Comparison of ENCODE assay signal across 10 mouse cellular contexts in the genomic region with DNA sequence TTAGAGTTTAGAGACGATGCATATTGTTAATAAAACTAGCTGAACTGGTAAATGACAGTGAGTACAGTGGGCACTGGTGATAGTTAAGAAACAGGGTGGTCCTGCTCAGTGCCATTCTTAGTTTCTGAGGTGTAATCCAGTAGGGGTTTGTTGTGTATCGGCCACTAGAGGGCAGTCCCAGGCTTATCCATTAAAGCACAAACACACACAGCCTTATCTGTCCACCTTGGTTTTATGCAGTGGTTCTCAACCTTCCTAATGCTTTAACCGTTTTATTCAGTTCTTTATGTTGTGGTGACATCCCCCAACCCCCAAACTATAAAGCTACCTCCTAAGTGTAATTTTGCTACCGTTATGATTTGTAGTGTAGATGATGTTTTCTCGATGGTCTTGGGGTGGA. TPM values are rescaled to one million over a fixed set of nuclear protein-coding genes. Genes with fewer than 3 reads are reported as not detected.
DNase-seq lines count a peak whose midpoint lies in the region; ATAC-seq and TF ChIP-seq lines count a peak whose summit lies in the region.
"Had no signal": no experiment of that assay in that cellular context is flagged by ENCODE, and none has a peak within 500 bp of the region (broad histone marks: within the 10 kb centered on the region; RNA-seq: fewer than 3 reads in every experiment).

No protein-coding gene starts in this region.

- no peak for TF ChIP-seq EP300 in heart, adult 2 months (IDR thresholded peaks at IDR 0.05; ENCODE audit: insufficient read depth, low read depth, low read length)
- TF ChIP-seq EP300 in liver, embryonic 14.5 days (IDR thresholded peaks at IDR 0.05; ENCODE audit: low read depth): peak; percentile 29; the same call in 1 of the 2 replicates
- TF ChIP-seq EP300 in stomach, postnatal 0 days (optimal IDR thresholded peaks at IDR 0.05): no peak

- peaks cover 5% of the 10 kb centered on the region for H3K4me1 ChIP-seq in heart, adult 2 months (ENCODE audit: control insufficient read depth, insufficient read depth, low read length)
- H3K4me1 ChIP-seq in heart, embryonic 10.5 days: peaks cover 13% of the 10 kb centered on the region
- no peaks in the 10 kb centered on the region for H3K4me1 ChIP-seq in embryonic facial prominence, embryonic 11.5 days (ENCODE audit: control insufficient read depth, insufficient read depth, low read length)
- peaks cover 14% of the 10 kb centered on the region in 2 experiments for H3K4me1 ChIP-seq in liver, embryonic 14.5 days (replicated peaks; ENCODE audit: control insufficient read depth in 2 of 2, insufficient read depth in 2 of 2, low read length in 1 of 2)
- H3K4me1 ChIP-seq in stomach, postnatal 0 days (replicated peaks; ENCODE audit: control insufficient read depth, insufficient read depth): no peaks in the 10 kb centered on the region

- no peak overlapping the region for H3K9ac ChIP-seq in heart, adult 2 months (ENCODE audit: low read depth, low read length)
- no peak overlapping the region for H3K9ac ChIP-seq in embryonic facial prominence, embryonic 11.5 days (replicated peaks; ENCODE audit: low read length)
- H3K9ac ChIP-seq in liver, embryonic 14.5 days (replicated peaks): no peak overlapping the region
- no peak overlapping the region for H3K9ac ChIP-seq in stomach, postnatal 0 days (ENCODE audit: low read length)
- H3K9ac ChIP-seq: embryonic facial prominence, embryonic 12.5 days; limb, embryonic 12.5 days had no signal

- no peaks in the 10 kb centered on the region; the same call in 1 of the 2 replicates for H3K36me3 ChIP-seq in heart, adult 2 months (ENCODE audit: control insufficient read depth, insufficient read depth, low read length)
- peaks cover 19% of the 10 kb centered on the region for H3K36me3 ChIP-seq in heart, embryonic 10.5 days
- no peaks in the 10 kb centered on the region for H3K36me3 ChIP-seq in embryonic facial prominence, embryonic 11.5 days (replicated peaks; ENCODE audit: control insufficient read depth, insufficient read depth, low read depth, low read length)
- H3K36me3 ChIP-seq in liver, embryonic 14.5 days (replicated peaks; ENCODE audit: control insufficient read depth, insufficient read depth, low read depth): peaks cover 8% of the 10 kb centered on the region
- H3K36me3 ChIP-seq in stomach, postnatal 0 days (ENCODE audit: control insufficient read depth, insufficient read depth, low read length): no peaks in the 10 kb centered on the region

- no peaks in the 10 kb centered on the region for H3K27me3 ChIP-seq in heart, adult 2 months (ENCODE audit: control insufficient read depth, insufficient read depth, low read length)
- H3K27me3 ChIP-seq in heart, embryonic 10.5 days (ENCODE audit: insufficient read depth, poor library complexity, severe bottlenecking): no peaks in the 10 kb centered on the region
- H3K27me3 ChIP-seq in embryonic facial prominence, embryonic 11.5 days (ENCODE audit: control insufficient read depth, insufficient read depth, low read length): no peaks in the 10 kb centered on the region
- no peaks in the 10 kb centered on the region for H3K27me3 ChIP-seq in liver, embryonic 14.5 days (ENCODE audit: control insufficient read depth, insufficient read depth, low read length)
- no peaks in the 10 kb centered on the region for H3K27me3 ChIP-seq in stomach, postnatal 0 days (ENCODE audit: control insufficient read depth, insufficient read depth, low read length)
- H3K27me3 ChIP-seq: embryonic facial prominence, embryonic 12.5 days; limb, embryonic 12.5 days had no signal

- no peak for TF ChIP-seq POLR2A in heart, adult 2 months (IDR thresholded peaks at IDR 0.05; ENCODE audit: insufficient read depth, low read depth, low read length)

- H3K79me2 ChIP-seq in heart, adult 2 months (replicated peaks; ENCODE audit: control insufficient read depth, insufficient read depth, low read length): peaks cover 4% of the 10 kb centered on the region

- no peak for ATAC-seq in embryonic facial prominence, embryonic 11.5 days (replicated peaks; ENCODE audit: insufficient number of reproducible peaks, low FRiP score, low TSS enrichment, low read depth)
- no peak for ATAC-seq in liver, embryonic 14.5 days (ENCODE audit: insufficient read depth)
- ATAC-seq in stomach, postnatal 0 days (ENCODE audit: low FRiP score, low TSS enrichment): no peak

- intact Hi-C loops in heart, adult 2 months (cut with DNase I): no loop called here

- no peak for DNase-seq in heart, adult 2 months
- no peak for DNase-seq in heart, embryonic 10.5 days (ENCODE audit: low spot score)
- DNase-seq in urinary bladder, postnatal 25 days (ENCODE audit: low spot score): peak; percentile 38
- DNase-seq in urinary bladder, postnatal 36 days (ENCODE audit: low spot score in 2 of 2): no peak
- peak; percentile 71 for DNase-seq in embryonic facial prominence, embryonic 11.5 days (ENCODE audit: low spot score)
- peak; percentile 57 to 64 (median 61) for DNase-seq in liver, embryonic 14.5 days (ENCODE audit: low read depth in 3 of 3, low spot score in 3 of 3)
- no peak for DNase-seq in stomach, postnatal 0 days (ENCODE audit: low spot score)
- DNase-seq in urinary bladder, adult 2 months (ENCODE audit: low spot score): no peak

- 42% methylated on average over 5 of the region's 5 CpGs for WGBS in heart, adult 2 months
- 44% methylated on average over 5 of the region's 5 CpGs for WGBS in heart, embryonic 10.5 days
- WGBS in embryonic facial prominence, embryonic 11.5 days: 53% methylated on average over 5 of the region's 5 CpGs
- WGBS in liver, embryonic 14.5 days (ENCODE audit: insufficient replicate concordance): 33% methylated on average over 5 of the region's 5 CpGs
- 51% methylated on average over 5 of the region's 5 CpGs for WGBS in stomach, postnatal 0 days

- no peak overlapping the region for H3K4me3 ChIP-seq in heart, adult 2 months
- H3K4me3 ChIP-seq in heart, embryonic 10.5 days: no peak overlapping the region
- H3K4me3 ChIP-seq in embryonic facial prominence, embryonic 11.5 days (ENCODE audit: low read depth, low read length): no peak overlapping the region
- H3K4me3 ChIP-seq in liver, embryonic 14.5 days (ENCODE audit: insufficient read depth in 1 of 2, low read depth in 2 of 2, low read length in 2 of 2): no peak overlapping the region
- H3K4me3 ChIP-seq in stomach, postnatal 0 days (ENCODE audit: low read depth, low read length): no peak overlapping the region
- H3K4me3 ChIP-seq: embryonic facial prominence, embryonic 12.5 days; limb, embryonic 12.5 days had no signal

- H3K27ac ChIP-seq in heart, adult 2 months: no peak overlapping the region
- H3K27ac ChIP-seq in heart, embryonic 10.5 days: no peak overlapping the region
- H3K27ac ChIP-seq in embryonic facial prominence, embryonic 11.5 days (replicated peaks; ENCODE audit: low read depth, low read length): no peak overlapping the region
- H3K27ac ChIP-seq in liver, embryonic 14.5 days: no peak overlapping the region; the same call in 1 of the 2 replicates
- H3K27ac ChIP-seq in stomach, postnatal 0 days (replicated peaks): no peak overlapping the region
- H3K27ac ChIP-seq: embryonic facial prominence, embryonic 12.5 days; limb, embryonic 12.5 days had no signal

- H3K4me2 ChIP-seq in embryonic facial prominence, embryonic 11.5 days (ENCODE audit: low read depth, low read length): no peak overlapping the region
- H3K4me2 ChIP-seq in liver, embryonic 14.5 days (ENCODE audit: low read depth): no peak overlapping the region
- no peak overlapping the region for H3K4me2 ChIP-seq in stomach, postnatal 0 days (replicated peaks; ENCODE audit: low read depth)
- H3K4me2 ChIP-seq: embryonic facial prominence, embryonic 12.5 days; limb, embryonic 12.5 days had no signal

- no peaks in the 10 kb centered on the region for H3K9me3 ChIP-seq in heart, embryonic 10.5 days
- no peaks in the 10 kb centered on the region for H3K9me3 ChIP-seq in embryonic facial prominence, embryonic 11.5 days (replicated peaks; ENCODE audit: control insufficient read depth, low read length)
- no peaks in the 10 kb centered on the region for H3K9me3 ChIP-seq in liver, embryonic 14.5 days (ENCODE audit: control insufficient read depth, low read length)
- no peaks in the 10 kb centered on the region for H3K9me3 ChIP-seq in stomach, postnatal 0 days (ENCODE audit: control insufficient read depth, low read length)
- H3K9me3 ChIP-seq: embryonic facial prominence, embryonic 12.5 days; limb, embryonic 12.5 days had no signal

- peak; percentile 82 for TF ChIP-seq CTCF in heart, adult 2 months (IDR thresholded peaks at IDR 0.05)
- peak; percentile 82 for TF ChIP-seq CTCF in liver, embryonic 14.5 days (IDR thresholded peaks at IDR 0.05; ENCODE audit: low read depth)
- peak; percentile 76 for TF ChIP-seq CTCF in stomach, postnatal 0 days (IDR thresholded peaks at IDR 0.05; ENCODE audit: low read depth)

RNA-seq across cellular contexts. Expression of gene Pom121, which starts 1.5 kb away (rescaled TPM):
- total RNA-seq in heart, adult 2 months (2021): 10 to 100 TPM; 12.3 to 13.1 TPM
- 9.2 and 11.3 TPM in 2 replicates for polyA plus RNA-seq in heart, adult 2 months (2012; rRNA removed)
- polyA plus RNA-seq in heart, embryonic 10.5 days (2016; fragmentation: Nextera tagmentation; extraction: Ambion mirVana): 11.1 and 17.2 TPM in 2 replicates
- polyA plus RNA-seq in embryonic facial prominence, embryonic 11.5 days (2014; fragmentation: Nextera tagmentation; extraction: Ambion mirVana): 14.6 and 15.3 TPM in 2 replicates
- 7.6 and 9.7 TPM in 2 replicates for polyA plus RNA-seq in liver, embryonic 14.5 days (2012; rRNA removed)
- polyA plus RNA-seq in liver, embryonic 14.5 days (2014; fragmentation: Nextera tagmentation; extraction: Ambion mirVana): 5.4 and 7.0 TPM in 2 replicates
- polyA plus RNA-seq in stomach, postnatal 0 days (2015; fragmentation: Nextera tagmentation; extraction: Ambion mirVana): 3.6 and 3.9 TPM in 2 replicates
- polyA plus RNA-seq in urinary bladder, adult 2 months (2012; rRNA removed): 6.8 and 13.5 TPM in 2 replicates

RNA-seq across cellular contexts. Expression of gene Nsun5, which starts 26.1 kb away (rescaled TPM):
- total RNA-seq in heart, adult 2 months (2021): 10 to 100 TPM; 14.1 to 18.3 TPM
- 21.6 and 25.4 TPM in 2 replicates for polyA plus RNA-seq in heart, adult 2 months (2012; rRNA removed)
- 27.2 and 33.5 TPM in 2 replicates for polyA plus RNA-seq in heart, embryonic 10.5 days (2016; fragmentation: Nextera tagmentation; extraction: Ambion mirVana)
- 30.9 and 32.6 TPM in 2 replicates for polyA plus RNA-seq in embryonic facial prominence, embryonic 11.5 days (2014; fragmentation: Nextera tagmentation; extraction: Ambion mirVana)
- 12.4 and 13.9 TPM in 2 replicates for polyA plus RNA-seq in liver, embryonic 14.5 days (2012; rRNA removed)
- polyA plus RNA-seq in liver, embryonic 14.5 days (2014; fragmentation: Nextera tagmentation; extraction: Ambion mirVana): 10.5 and 12.9 TPM in 2 replicates
- 13.5 and 15.2 TPM in 2 replicates for polyA plus RNA-seq in stomach, postnatal 0 days (2015; fragmentation: Nextera tagmentation; extraction: Ambion mirVana)
- polyA plus RNA-seq in urinary bladder, adult 2 months (2012; rRNA removed): 23.9 and 31.5 TPM in 2 replicates

RNA-seq across cellular contexts. Expression of gene Trim50, which starts 42.7 kb away (rescaled TPM):
- total RNA-seq in heart, adult 2 months (2021): under 1 TPM; 0.11 to 0.18 TPM
- polyA plus RNA-seq in heart, adult 2 months (2012; rRNA removed): not detected in 2 replicates
- polyA plus RNA-seq in heart, embryonic 10.5 days (2016; fragmentation: Nextera tagmentation; extraction: Ambion mirVana): not detected in 2 replicates
- polyA plus RNA-seq in embryonic facial prominence, embryonic 11.5 days (2014; fragmentation: Nextera tagmentation; extraction: Ambion mirVana): not detected in 2 replicates
- not detected in 2 replicates for polyA plus RNA-seq in liver, embryonic 14.5 days (2012; rRNA removed)
- polyA plus RNA-seq in liver, embryonic 14.5 days (2014; fragmentation: Nextera tagmentation; extraction: Ambion mirVana): not detected in 2 replicates
- 3.4 and 3.5 TPM in 2 replicates for polyA plus RNA-seq in stomach, postnatal 0 days (2015; fragmentation: Nextera tagmentation; extraction: Ambion mirVana)
- not detected in 2 replicates for polyA plus RNA-seq in urinary bladder, adult 2 months (2012; rRNA removed)
- polyA plus RNA-seq: embryonic facial prominence, embryonic 12.5 days; limb, embryonic 12.5 days had no signal

RNA-seq across cellular contexts. Expression of gene Fkbp6, which starts 46.0 kb away (rescaled TPM):
- total RNA-seq in heart, adult 2 months (2021): under 1 TPM; 0.31 to 0.41 TPM
- 0.26 TPM in 1 of 2 replicates, not detected in the other for polyA plus RNA-seq in heart, adult 2 months (2012; rRNA removed)
- polyA plus RNA-seq in heart, embryonic 10.5 days (2016; fragmentation: Nextera tagmentation; extraction: Ambion mirVana): 0.15 and 0.21 TPM in 2 replicates
- polyA plus RNA-seq in embryonic facial prominence, embryonic 11.5 days (2014; fragmentation: Nextera tagmentation; extraction: Ambion mirVana): not detected in 2 replicates
- 0.03 TPM in 2 replicates for polyA plus RNA-seq in liver, embryonic 14.5 days (2012; rRNA removed)
- polyA plus RNA-seq in liver, embryonic 14.5 days (2014; fragmentation: Nextera tagmentation; extraction: Ambion mirVana): not detected in 2 replicates
- 1.1 and 1.2 TPM in 2 replicates for polyA plus RNA-seq in stomach, postnatal 0 days (2015; fragmentation: Nextera tagmentation; extraction: Ambion mirVana)
- polyA plus RNA-seq in urinary bladder, adult 2 months (2012; rRNA removed): not detected in 2 replicates
- polyA plus RNA-seq: embryonic facial prominence, embryonic 12.5 days had no signal

Comparison
In these comparisons a context has a peak if more than half of its experiments do, and no peak if none do; other contexts are left out.
1. DNase-seq: peak in urinary bladder, postnatal 25 days (single experiment), embryonic facial prominence, embryonic 11.5 days (single experiment) and liver, embryonic 14.5 days (3 of 3); none in heart, adult 2 months (0 of 2), heart, embryonic 10.5 days (single experiment), urinary bladder, postnatal 36 days (0 of 2), stomach, postnatal 0 days (single experiment) and urinary bladder, adult 2 months (single experiment).
2. Peak in every context shown above with its lines, with median percentiles within 50 percentile points of each other: CTCF ChIP-seq.